In the genomic region with DNA sequence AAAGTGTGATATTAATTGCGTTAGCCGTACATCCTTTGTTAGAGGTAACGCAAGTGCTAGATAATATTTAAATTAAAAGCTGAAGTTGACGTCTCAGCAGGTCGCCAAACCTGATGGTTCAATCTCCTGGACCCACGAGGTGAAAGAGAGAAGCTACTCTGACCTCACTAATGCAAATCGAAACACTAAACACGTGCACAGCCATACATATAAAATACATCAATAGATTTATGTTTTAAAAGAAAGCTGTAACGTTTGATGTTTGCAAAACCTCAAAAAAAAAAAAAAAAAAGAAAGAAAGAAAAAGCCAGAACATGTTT, we compare ENCODE assay signal across 8 mouse cellular contexts. TPM values are rescaled to one million over a fixed set of nuclear protein-coding genes. Genes with fewer than 3 reads are reported as not detected.
DNase-seq lines count a peak whose midpoint lies in the region; ATAC-seq and TF ChIP-seq lines count a peak whose summit lies in the region.

No protein-coding gene starts in this region.

- DNase-seq in liver, adult 2 months (ENCODE audit: extremely low read depth, low read depth, low spot score), result no peak
- DNase-seq in liver, result no peak
- DNase-seq in embryonic facial prominence, embryonic 10.5 days (ENCODE audit: low spot score), result no peak
- no peak for DNase-seq in limb, embryonic 10.5 days (ENCODE audit: low spot score)
- DNase-seq in left cerebral cortex, postnatal 4 days, result no peak
- DNase-seq in layer of hippocampus, postnatal 14 days (ENCODE audit: low spot score in 2 of 2), result no peak
- DNase-seq in cerebellum, postnatal 36 days, result no peak

- peaks cover 10% of the 10 kb centered on the region for H3K79me2 ChIP-seq in liver, adult 2 months (ENCODE audit: control insufficient read depth, insufficient read depth, low read length)

- peak overlapping the region; percentile 100; the same call in 1 of the 2 replicates for H3K4me3 ChIP-seq in liver, adult 2 months (ENCODE audit: insufficient read depth, low read depth, low read length)
- H3K4me3 ChIP-seq in embryonic facial prominence, embryonic 10.5 days, result peak overlapping the region; percentile 86
- peak overlapping the region; percentile 90 for H3K4me3 ChIP-seq in limb, embryonic 10.5 days
- peak overlapping the region; percentile 82 for H3K4me3 ChIP-seq in neural tube, embryonic 15.5 days (replicated peaks)

- no peaks in the 10 kb centered on the region for H3K9me3 ChIP-seq in embryonic facial prominence, embryonic 10.5 days
- H3K9me3 ChIP-seq in limb, embryonic 10.5 days (replicated peaks), result no peaks in the 10 kb centered on the region
- no peaks in the 10 kb centered on the region for H3K9me3 ChIP-seq in neural tube, embryonic 15.5 days (replicated peaks)

- no peak for ATAC-seq in neural tube, embryonic 15.5 days (ENCODE audit: low FRiP score)

- H3K27me3 ChIP-seq in liver, adult 2 months (ENCODE audit: control insufficient read depth, insufficient read depth, low read length), result no peaks in the 10 kb centered on the region
- H3K27me3 ChIP-seq in embryonic facial prominence, embryonic 10.5 days (replicated peaks; ENCODE audit: low read depth, poor library complexity, severe bottlenecking), result no peaks in the 10 kb centered on the region
- no peaks in the 10 kb centered on the region for H3K27me3 ChIP-seq in limb, embryonic 10.5 days (ENCODE audit: low read depth, poor library complexity, severe bottlenecking)
- H3K27me3 ChIP-seq in neural tube, embryonic 15.5 days (replicated peaks), result no peaks in the 10 kb centered on the region

- intact Hi-C loops in left cerebral cortex, postnatal 4 days (cut with DNase I), result no loop called here

- peaks cover 4% of the 10 kb centered on the region; the same call in 1 of the 2 replicates for H3K4me1 ChIP-seq in liver, adult 2 months (ENCODE audit: control insufficient read depth, insufficient read depth, low read length)
- H3K4me1 ChIP-seq in embryonic facial prominence, embryonic 10.5 days, result peaks cover 6% of the 10 kb centered on the region
- peaks cover 9% of the 10 kb centered on the region for H3K4me1 ChIP-seq in limb, embryonic 10.5 days
- H3K4me1 ChIP-seq in neural tube, embryonic 15.5 days, result peaks cover 9% of the 10 kb centered on the region

- TF ChIP-seq CTCF in liver, adult 2 months (IDR thresholded peaks at IDR 0.05; ENCODE audit: low read depth, low read length), result no peak

- H3K9ac ChIP-seq in liver, adult 2 months (ENCODE audit: low read depth, low read length), result no peak overlapping the region
- H3K9ac ChIP-seq in neural tube, embryonic 15.5 days (replicated peaks), result peak overlapping the region; percentile 92

- H3K36me3 ChIP-seq in liver, adult 2 months (ENCODE audit: control insufficient read depth, insufficient read depth, low read length), result peaks cover 8% of the 10 kb centered on the region; the same call in 1 of the 2 replicates
- peaks cover 15% of the 10 kb centered on the region for H3K36me3 ChIP-seq in embryonic facial prominence, embryonic 10.5 days (replicated peaks)
- H3K36me3 ChIP-seq in limb, embryonic 10.5 days, result peaks cover 18% of the 10 kb centered on the region
- peaks cover 9% of the 10 kb centered on the region for H3K36me3 ChIP-seq in neural tube, embryonic 15.5 days

- peak overlapping the region; percentile 78 for H3K4me2 ChIP-seq in neural tube, embryonic 15.5 days

- TF ChIP-seq POLR2A in liver, adult 2 months (IDR thresholded peaks at IDR 0.05; ENCODE audit: extremely low read depth, insufficient read depth, low read length), result no peak

- WGBS in liver, adult 2 months, result 3% methylated on average over 9 of the region's 9 CpGs
- WGBS in embryonic facial prominence, embryonic 10.5 days, result 15% methylated on average over 9 of the region's 9 CpGs
- 16% methylated on average over 9 of the region's 9 CpGs for WGBS in limb, embryonic 10.5 days
- WGBS in neural tube, embryonic 15.5 days, result 9% methylated on average over 9 of the region's 9 CpGs

- no peak overlapping the region for H3K27ac ChIP-seq in liver, adult 2 months (replicated peaks; ENCODE audit: insufficient read depth, low read depth, low read length)
- H3K27ac ChIP-seq in embryonic facial prominence, embryonic 10.5 days (replicated peaks), result 0 out of 2 replicates have a peak overlapping the region, but pooled peaks have one; percentile 94
- H3K27ac ChIP-seq in limb, embryonic 10.5 days, result no peak overlapping the region
- H3K27ac ChIP-seq in neural tube, embryonic 15.5 days (replicated peaks), result no peak overlapping the region

RNA-seq across cellular contexts. Expression of a gene that starts 9.9 kb away (rescaled TPM):
- 23.7 and 32.0 TPM in 2 replicates for total RNA-seq in liver, adult 2 months (2014; rRNA removed)
- polyA plus RNA-seq in liver, adult 2 months (2012; rRNA removed), result 5.4 and 8.3 TPM in 2 replicates
- polyA plus RNA-seq in embryonic facial prominence, embryonic 10.5 days (2016; fragmentation: Nextera tagmentation; extraction: Ambion mirVana), result 21.3 and 24.3 TPM in 2 replicates
- 14.5 and 15.3 TPM in 2 replicates for polyA plus RNA-seq in limb, embryonic 10.5 days (2016; fragmentation: Nextera tagmentation; extraction: Ambion mirVana)
- polyA plus RNA-seq in neural tube, embryonic 15.5 days (2015; fragmentation: Nextera tagmentation; extraction: Ambion mirVana), result 23.8 and 24.5 TPM in 2 replicates
- total RNA-seq in left cerebral cortex, postnatal 4 days (2021), result 10 to 100 TPM in 1 of 2 experiments, 1 to 10 TPM in 1; 9.9 to 11.6 TPM
- 10 to 100 TPM; 20.6 to 23.0 TPM for total RNA-seq in layer of hippocampus, postnatal 14 days (2021)

RNA-seq across cellular contexts. Expression of a gene that starts 9.9 kb away (rescaled TPM):
- 10.2 and 11.8 TPM in 2 replicates for total RNA-seq in liver, adult 2 months (2014; rRNA removed)
- 1.7 and 2.0 TPM in 2 replicates for polyA plus RNA-seq in liver, adult 2 months (2012; rRNA removed)
- 10.8 and 12.3 TPM in 2 replicates for polyA plus RNA-seq in embryonic facial prominence, embryonic 10.5 days (2016; fragmentation: Nextera tagmentation; extraction: Ambion mirVana)
- 9.1 and 12.4 TPM in 2 replicates for polyA plus RNA-seq in limb, embryonic 10.5 days (2016; fragmentation: Nextera tagmentation; extraction: Ambion mirVana)
- 6.3 and 6.4 TPM in 2 replicates for polyA plus RNA-seq in neural tube, embryonic 15.5 days (2015; fragmentation: Nextera tagmentation; extraction: Ambion mirVana)
- 10 to 100 TPM; 16.7 to 19.7 TPM for total RNA-seq in left cerebral cortex, postnatal 4 days (2021)
- total RNA-seq in layer of hippocampus, postnatal 14 days (2021), result 10 to 100 TPM; 38.5 to 48.3 TPM

RNA-seq across cellular contexts. Expression of a gene that starts 49.4 kb away (rescaled TPM):
- 15.9 and 19.0 TPM in 2 replicates for total RNA-seq in liver, adult 2 months (2014; rRNA removed)
- 4.4 and 6.0 TPM in 2 replicates for polyA plus RNA-seq in liver, adult 2 months (2012; rRNA removed)
- polyA plus RNA-seq in embryonic facial prominence, embryonic 10.5 days (2016; fragmentation: Nextera tagmentation; extraction: Ambion mirVana), result 46.6 TPM in 2 replicates
- 39.0 and 41.8 TPM in 2 replicates for polyA plus RNA-seq in limb, embryonic 10.5 days (2016; fragmentation: Nextera tagmentation; extraction: Ambion mirVana)
- polyA plus RNA-seq in neural tube, embryonic 15.5 days (2015; fragmentation: Nextera tagmentation; extraction: Ambion mirVana), result 65.6 and 67.1 TPM in 2 replicates
- total RNA-seq in left cerebral cortex, postnatal 4 days (2021), result 10 to 100 TPM; 39.0 to 41.9 TPM
- 10 to 100 TPM; 39.6 to 45.4 TPM for total RNA-seq in layer of hippocampus, postnatal 14 days (2021)
